ENCODE assay signal across 19 mouse cellular contexts in genomic region chr2:149982466-149982865, GRCm38 (mm10).
"Had no signal": no experiment of that assay in that cellular context is flagged by ENCODE, and none has a peak within 500 bp of the region (broad histone marks: within the 10 kb centered on the region; RNA-seq: fewer than 3 reads in every experiment).

No protein-coding gene starts in this region.

- H3K9ac ChIP-seq: lung, embryonic 14.5 days; midbrain, embryonic 12.5 days; neural tube, embryonic 13.5 days; neural tube, embryonic 15.5 days had no signal

- H3K4me1 ChIP-seq: midbrain, embryonic 12.5 days; neural tube, embryonic 13.5 days; neural tube, embryonic 15.5 days had no signal

- ATAC-seq: midbrain, embryonic 16.5 days had no signal

- DNase-seq: lung, adult 18-20 months; lung, embryonic 14.5 days; lung, postnatal 10 days; lung, postnatal 4 days; midbrain, embryonic 14.5 days; retina, postnatal 1 day; right cerebral cortex, adult 18-20 months; right cerebral cortex, postnatal 25 days; right cerebral cortex, postnatal 4 days; spleen, adult 18-20 months; thymus, adult 18-20 months; thymus, postnatal 25 days; thymus, postnatal 4 days had no signal

- H3K4me2 ChIP-seq: lung, embryonic 14.5 days; midbrain, embryonic 12.5 days; neural tube, embryonic 13.5 days; neural tube, embryonic 15.5 days had no signal

- H3K36me3 ChIP-seq: midbrain, embryonic 10.5 days; midbrain, embryonic 12.5 days; neural tube, embryonic 13.5 days; neural tube, embryonic 15.5 days had no signal

- H3K4me3 ChIP-seq: midbrain, embryonic 10.5 days; midbrain, embryonic 12.5 days; myocyte; neural tube, embryonic 13.5 days; neural tube, embryonic 15.5 days had no signal

- H3K27ac ChIP-seq: midbrain, embryonic 10.5 days; midbrain, embryonic 12.5 days; neural tube, embryonic 13.5 days; neural tube, embryonic 15.5 days had no signal

- H3K27me3 ChIP-seq: midbrain, embryonic 12.5 days; neural tube, embryonic 13.5 days; neural tube, embryonic 15.5 days had no signal

- H3K9me3 ChIP-seq: midbrain, embryonic 10.5 days; midbrain, embryonic 12.5 days; neural tube, embryonic 13.5 days; neural tube, embryonic 15.5 days had no signal
